In genomic region chr2:85196901-85197300, GRCm38 (mm10) we compare ENCODE assay signal across 10 mouse cellular contexts. TPM values are rescaled to one million over a fixed set of nuclear protein-coding genes. Genes with fewer than 3 reads are reported as not detected.
A peak's percentile ranks its signal among the peaks of the same experiment; 100 is the strongest.
DNase-seq lines count a peak whose midpoint lies in the region; ATAC-seq lines count a peak whose summit lies in the region.
"Had no signal": no experiment of that assay in that cellular context is flagged by ENCODE, and none has a peak within 500 bp of the region (broad histone marks: within the 10 kb centered on the region; RNA-seq: fewer than 3 reads in every experiment).

Gene Lrrc55 (minus strand): TSS chr2:85197197.

- no peak for ATAC-seq in heart, embryonic 15.5 days (replicated peaks; ENCODE audit: insufficient number of reproducible peaks, insufficient read depth, low FRiP score, low read depth)
- ATAC-seq in hindbrain, embryonic 12.5 days (ENCODE audit: low FRiP score), result no peak
- no peak for ATAC-seq in limb, embryonic 15.5 days (ENCODE audit: insufficient number of reproducible peaks, low FRiP score, low TSS enrichment, low read depth)
- ATAC-seq: liver, embryonic 12.5 days had no signal

- H3K4me3 ChIP-seq in heart, embryonic 15.5 days, result 0 out of 2 replicates have a peak within 1 kb of the TSS, but pooled peaks have one; percentile 17
- peak within 1 kb of the TSS; percentile 40 for H3K4me3 ChIP-seq in hindbrain, embryonic 12.5 days
- peak within 1 kb of the TSS; percentile 23 for H3K4me3 ChIP-seq in limb, embryonic 15.5 days
- H3K4me3 ChIP-seq: liver, embryonic 12.5 days had no signal

- peak within 1 kb of the TSS; percentile 47 for H3K4me2 ChIP-seq in heart, embryonic 15.5 days
- peak within 1 kb of the TSS; percentile 68 for H3K4me2 ChIP-seq in hindbrain, embryonic 12.5 days (replicated peaks)
- peak within 1 kb of the TSS; percentile 41 for H3K4me2 ChIP-seq in limb, embryonic 15.5 days
- H3K4me2 ChIP-seq: liver, embryonic 12.5 days had no signal

- H3K27me3 ChIP-seq in heart, embryonic 15.5 days, result peaks cover 16% of the 10 kb centered on the region; the same call in 1 of the 2 replicates
- H3K27me3 ChIP-seq in hindbrain, embryonic 12.5 days, result peaks cover 4% of the 10 kb centered on the region; the same call in 1 of the 2 replicates
- H3K27me3 ChIP-seq in limb, embryonic 15.5 days, result no peaks in the 10 kb centered on the region

- intact Hi-C loops in heart, postnatal 14 days (cut with DNase I), result loop anchor here (5.0 kb wide), 1 partner anchor 35 kb away; no protein-coding TSS in a partner anchor

- H3K9me3 ChIP-seq in heart, embryonic 15.5 days (replicated peaks), result no peaks in the 10 kb centered on the region
- no peaks in the 10 kb centered on the region for H3K9me3 ChIP-seq in hindbrain, embryonic 12.5 days (replicated peaks)
- no peaks in the 10 kb centered on the region for H3K9me3 ChIP-seq in limb, embryonic 15.5 days
- H3K9me3 ChIP-seq: liver, embryonic 12.5 days had no signal

- 59% methylated on average over 1 of the region's 1 CpGs for WGBS in heart, embryonic 15.5 days
- 76% methylated on average over 1 of the region's 1 CpGs for WGBS in hindbrain, embryonic 12.5 days
- WGBS in limb, embryonic 15.5 days, result 53% methylated on average over 1 of the region's 1 CpGs

- peaks cover 3% of the 10 kb centered on the region for H3K4me1 ChIP-seq in heart, embryonic 15.5 days (replicated peaks)
- H3K4me1 ChIP-seq in hindbrain, embryonic 12.5 days, result 0 out of 2 replicates have a peak, but pooled peaks cover 5% of the 10 kb centered on the region
- peaks cover 8% of the 10 kb centered on the region for H3K4me1 ChIP-seq in limb, embryonic 15.5 days
- H3K4me1 ChIP-seq: liver, embryonic 12.5 days had no signal

- no peak within 1 kb of the TSS for H3K9ac ChIP-seq in heart, embryonic 15.5 days
- peak within 1 kb of the TSS; percentile 60 for H3K9ac ChIP-seq in hindbrain, embryonic 12.5 days
- H3K9ac ChIP-seq in limb, embryonic 15.5 days, result no peak within 1 kb of the TSS
- H3K9ac ChIP-seq: liver, embryonic 12.5 days had no signal

- no peaks in the 10 kb centered on the region for H3K36me3 ChIP-seq in heart, embryonic 15.5 days
- no peaks in the 10 kb centered on the region for H3K36me3 ChIP-seq in hindbrain, embryonic 12.5 days
- H3K36me3 ChIP-seq in limb, embryonic 15.5 days, result no peaks in the 10 kb centered on the region
- H3K36me3 ChIP-seq: liver, embryonic 12.5 days had no signal

- DNase-seq in heart, postnatal 14 days, result no peak
- peak; percentile 54 for DNase-seq in adrenal gland, postnatal 14 days
- DNase-seq in urinary bladder, adult 2 months (ENCODE audit: low spot score), result no peak
- no peak for DNase-seq in Muller cell, postnatal 12 days (ENCODE audit: inconsistent ontology term)
- DNase-seq in thymus, postnatal 36 days, result no peak

- H3K27ac ChIP-seq in heart, embryonic 15.5 days, result no peak within 1 kb of the TSS
- H3K27ac ChIP-seq in hindbrain, embryonic 12.5 days, result peak within 1 kb of the TSS; percentile 49
- H3K27ac ChIP-seq in limb, embryonic 15.5 days, result no peak within 1 kb of the TSS
- H3K27ac ChIP-seq: liver, embryonic 12.5 days had no signal

RNA-seq across cellular contexts. Expression of gene Lrrc55, which starts in this region (rescaled TPM):
- 0.37 and 0.48 TPM in 2 replicates for polyA plus RNA-seq in heart, embryonic 15.5 days (2015; fragmentation: Nextera tagmentation; extraction: Ambion mirVana)
- 1 to 10 TPM; 3.1 to 4.3 TPM for total RNA-seq in heart, postnatal 14 days (2021)
- 17.5 and 21.2 TPM in 2 replicates for total RNA-seq in adrenal gland, postnatal 14 days (2021)
- polyA plus RNA-seq in hindbrain, embryonic 12.5 days (2016; fragmentation: Nextera tagmentation; extraction: Ambion mirVana), result 3.1 TPM in 2 replicates
- 0.74 and 0.78 TPM in 2 replicates for polyA plus RNA-seq in limb, embryonic 15.5 days (2015; fragmentation: Nextera tagmentation; extraction: Ambion mirVana)
- 4.3 and 5.1 TPM in 2 replicates for polyA plus RNA-seq in urinary bladder, adult 2 months (2012; rRNA removed)
- total RNA-seq: CH12.LX had no signal
